Comparison of ENCODE assay signal across 8 mouse cellular contexts in genomic region chr5:16869309-16869915, GRCm38 (mm10).
DNase-seq lines count a peak whose midpoint lies in the region; ATAC-seq and TF ChIP-seq lines count a peak whose summit lies in the region.

No protein-coding gene starts in this region.

- no peak for TF ChIP-seq EP300 in lung, postnatal 0 days (IDR thresholded peaks at IDR 0.05)

- H3K4me1 ChIP-seq in ES-E14 (ENCODE audit: control insufficient read depth in 2 of 2, insufficient read depth in 2 of 2, low read length in 2 of 2, poor library complexity in 1 of 2), result no peaks in the 10 kb centered on the region
- H3K4me1 ChIP-seq in lung, postnatal 0 days (ENCODE audit: insufficient read depth, low read depth, low read length), result no peaks in the 10 kb centered on the region

- H3K36me3 ChIP-seq in ES-E14 (ENCODE audit: control insufficient read depth, insufficient read depth, low read length, poor library complexity, severe bottlenecking), result no peaks in the 10 kb centered on the region
- no peaks in the 10 kb centered on the region for H3K36me3 ChIP-seq in lung, postnatal 0 days (ENCODE audit: insufficient read depth, low read length)

- no peak overlapping the region for H3K4me3 ChIP-seq in ES-E14 (ENCODE audit: insufficient read depth in 1 of 2, low read depth in 1 of 2, low read length in 2 of 2, poor library complexity in 1 of 2, severe bottlenecking in 1 of 2)
- no peak overlapping the region for H3K4me3 ChIP-seq in lung, postnatal 0 days (ENCODE audit: low read depth, low read length)

- TF ChIP-seq CTCF in lung, postnatal 0 days (IDR thresholded peaks at IDR 0.05), result peak; percentile 76

- no peaks in the 10 kb centered on the region for H3K9me3 ChIP-seq in ES-E14 (ENCODE audit: control insufficient read depth, insufficient read depth, low read depth, low read length)
- H3K9me3 ChIP-seq in lung, postnatal 0 days (ENCODE audit: low read length), result no peaks in the 10 kb centered on the region

- H3K9ac ChIP-seq in ES-E14 (ENCODE audit: insufficient read depth, low read depth, low read length, poor library complexity, severe bottlenecking), result no peak overlapping the region
- no peak overlapping the region for H3K9ac ChIP-seq in lung, postnatal 0 days (replicated peaks; ENCODE audit: low read depth)

- DNase-seq in cerebellum, adult 18-20 months, result peak; percentile 5 to 6
- DNase-seq in cerebellum, adult 11-12 months, result no peak
- DNase-seq in ES-E14 (ENCODE audit: low read depth, low spot score), result peak; percentile 51
- peak; percentile 7 to 53 for DNase-seq in cerebellum, postnatal 25 days
- peak; percentile 27 to 55 for DNase-seq in frontal cortex, postnatal 25 days (ENCODE audit: low spot score in 2 of 2)
- peak; percentile 66 for DNase-seq in layer of hippocampus, adult 11-12 months (ENCODE audit: low spot score)
- DNase-seq in lung, postnatal 0 days (ENCODE audit: low spot score), result peak; percentile 63
- peak; percentile 76 for DNase-seq in right cerebral cortex, adult 2 months (ENCODE audit: low spot score in 2 of 2)

- no peaks in the 10 kb centered on the region for H3K27me3 ChIP-seq in lung, postnatal 0 days (replicated peaks; ENCODE audit: insufficient read depth, low read length)

- ATAC-seq in lung, postnatal 0 days, result no peak

- in situ Hi-C loops in ES-E14 (cut with MboI; ENCODE audit: low sequenced_read_pairs in 2 of 2, unreplicated experiment in 2 of 2), result loop anchor here in 1 of 2 experiments (25.0 kb wide), 1 partner anchor 557 kb away; no protein-coding TSS in a partner anchor

- WGBS in lung, postnatal 0 days, result 50% methylated on average over 2 of the region's 2 CpGs

- H3K27ac ChIP-seq in ES-E14 (ENCODE audit: insufficient read depth, low read depth, low read length, poor library complexity, severe bottlenecking), result no peak overlapping the region
- H3K27ac ChIP-seq in lung, postnatal 0 days (ENCODE audit: low read length), result no peak overlapping the region

- no peak overlapping the region for H3K4me2 ChIP-seq in lung, postnatal 0 days (replicated peaks; ENCODE audit: low read depth, low read length)

TF ChIP-seq in ES-E14, 5 proteins besides CTCF, POLR2A, EP300 and RAD21:
- peak; percentile 58; the same call in 1 of the 2 replicates for TF ChIP-seq ZC3H11A (IDR thresholded peaks at IDR 0.05; ENCODE audit: borderline replicate concordance, low read depth, low read length)
- TF ChIP-seq CHD2 (IDR thresholded peaks at IDR 0.05; ENCODE audit: low read depth, low read length), result no peak
- no peak for TF ChIP-seq ZNF384 (IDR thresholded peaks at IDR 0.05; ENCODE audit: low read depth, low read length)
- no peak for TF ChIP-seq MAFK (IDR thresholded peaks at IDR 0.05; ENCODE audit: insufficient read depth, low read depth, low read length)
- no peak for TF ChIP-seq HCFC1 (IDR thresholded peaks at IDR 0.05; ENCODE audit: borderline replicate concordance, insufficient read depth, low read length)
